Mouse (Mus musculus): ENCODE data around the gene B3gnt9.

DNA sequence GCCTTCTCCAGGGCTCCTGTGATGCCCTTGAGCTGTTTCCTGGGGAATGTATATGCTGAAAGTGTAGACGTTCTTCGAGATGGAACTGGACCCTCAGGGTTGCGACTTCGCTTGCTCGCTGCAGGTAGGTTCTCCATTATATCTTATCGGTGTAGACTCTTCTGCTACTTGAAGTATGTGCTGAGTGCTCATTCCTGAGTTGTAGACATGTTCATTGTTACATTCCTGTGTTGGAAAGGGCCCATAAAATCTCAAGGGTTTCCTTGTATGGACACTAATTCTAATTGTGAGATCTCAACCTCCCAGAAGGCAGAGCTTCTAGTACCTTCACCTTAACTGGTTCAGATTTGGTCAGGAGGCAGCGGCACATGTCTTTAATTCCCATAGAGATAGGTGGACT lies 13.9 kb downstream of the B3gnt9 start:
- no peak for TF ChIP-seq POLR2A (IDR thresholded peaks at IDR 0.05; ENCODE audit: insufficient read depth, low read depth, low read length)
- no peak for TF ChIP-seq CTCF (IDR thresholded peaks at IDR 0.05; ENCODE audit: insufficient read depth, low read depth, low read length)
